Mouse (Mus musculus) lung, postnatal 0 days (tissue): ENCODE results near the gene Sntb2. TPM values are rescaled to one million over a fixed set of nuclear protein-coding genes. Genes with fewer than 3 reads are reported as not detected.

ENCODE experiments used
- ATAC-seq: fragments of 200-750 bp; cut with Nextera tagmentation; 2 replicates; pipeline ENCODE4 v1.8.0; 2017; ENCODE audit warnings: moderate library complexity
- DNase-seq: peaks from one replicate; pipeline ENCODE4 v3.0.0-alpha.2; 2016; ENCODE audit warnings: low spot score
- H3K27ac ChIP-seq: fragments of 300-500 bp; sonication (generic); 2 replicates; pipeline ENCODE4 v1.5.1; 2014; ENCODE audit warnings: antibody characterized with exemption, mild to moderate bottlenecking, low read length, mixed read lengths
- H3K27me3 ChIP-seq: fragments of 300-500 bp; sonication (generic); replicated peaks from 2 replicates; pipeline ENCODE4 v1.6.1; 2014; ENCODE audit warnings: low read length, mixed read lengths; ENCODE audit not compliant: insufficient read depth
- H3K36me3 ChIP-seq: fragments of 300-500 bp; sonication (generic); 2 replicates; pipeline ENCODE4 v1.6.1; 2014; ENCODE audit warnings: low read length, mixed read lengths; ENCODE audit not compliant: insufficient read depth
- H3K4me1 ChIP-seq: fragments of 300-500 bp; sonication (generic); 2 replicates; pipeline ENCODE4 v1.6.1; 2014; ENCODE audit warnings: antibody characterized with exemption, low read depth, low read length, mixed read lengths; ENCODE audit not compliant: insufficient read depth
- H3K4me2 ChIP-seq: fragments of 300-500 bp; sonication (generic); replicated peaks from 2 replicates; pipeline ENCODE4 v1.6.1; 2014; ENCODE audit warnings: low read depth, mild to moderate bottlenecking, low read length, moderate library complexity, mixed read lengths
- H3K4me3 ChIP-seq: fragments of 300-500 bp; sonication (generic); 2 replicates; pipeline ENCODE4 v1.5.1; 2014; ENCODE audit warnings: low read depth, low read length
- H3K9ac ChIP-seq: fragments of 300-500 bp; sonication (generic); replicated peaks from 2 replicates; pipeline ENCODE4 v1.6.1; 2014; ENCODE audit warnings: low read depth, mild to moderate bottlenecking
- H3K9me3 ChIP-seq: fragments of 300-500 bp; sonication (generic); 2 replicates; pipeline ENCODE4 v1.6.1; 2016; ENCODE audit warnings: low read length, mixed read lengths
- CTCF ChIP-seq: IDR thresholded peaks from 2 replicates; pipeline ENCODE4 v1.5.1; 2016; ENCODE audit warnings: antibody characterized with exemption, mild to moderate bottlenecking
- EP300 ChIP-seq: IDR thresholded peaks from 2 replicates; pipeline ENCODE4 v1.6.1; 2016; ENCODE audit warnings: antibody characterized with exemption, mild to moderate bottlenecking, control low read depth
- WGBS: fragments of 180-500 bp; shearing (Covaris S2); extraction: QIAGEN DNeasy Blood & Tissue Kit; methylation state at CpG from one replicate; pipeline ENCODE4 v1.1.7; 2014; 5-methylcytosine and 5-hydroxymethylcytosine counted together
- polyA plus RNA-seq: library from polyadenylated mRNA; unstranded; fragments of >200 nt; fragmentation: Nextera tagmentation; extraction: Ambion mirVana; gene quantifications from 2 replicates; pipeline ENCODE4 v1.2.1, GENCODE M21; 2015

Sntb2 gene
- polyA plus RNA-seq, 1 experiment from 2014 or later, result 13.4 TPM

DNA sequence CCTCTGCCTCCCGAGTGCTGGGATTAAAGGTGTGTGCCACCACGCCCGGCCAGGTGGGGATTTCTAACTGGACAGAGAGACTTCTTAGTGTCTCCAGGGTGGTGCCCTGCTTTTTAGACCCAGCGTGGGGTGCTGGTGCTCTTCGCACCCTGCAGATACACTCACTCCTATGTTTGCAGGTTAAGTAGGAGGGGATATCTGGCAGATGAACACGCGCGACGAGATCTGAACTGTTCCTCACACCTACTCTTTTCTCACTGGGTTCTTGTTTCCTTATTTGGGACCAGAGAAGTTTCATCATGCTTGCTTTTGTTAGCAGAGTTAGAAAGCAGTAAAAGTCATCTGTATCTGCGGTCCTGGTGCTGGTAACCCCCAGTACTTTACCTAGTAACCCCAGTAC lies 21.9 kb upstream of the Sntb2 start:
- Histone ChIP-seq H3K9ac (no peak overlapping the region), H3K4me2 (no peak overlapping the region), H3K27ac (no peak overlapping the region), H3K36me3 (peaks cover 18% of the 10 kb centered on the region; the same call in 1 of the 2 replicates), H3K4me1 (no peaks in the 10 kb centered on the region), H3K27me3 (no peaks in the 10 kb centered on the region), H3K4me3 (no peak overlapping the region), H3K9me3 (no peaks in the 10 kb centered on the region)
- 93% methylated on average over 10 of the region's 10 CpGs for WGBS
- DNase-seq (no peak), ATAC-seq (no peak)
- no peak for TF ChIP-seq EP300

DNA sequence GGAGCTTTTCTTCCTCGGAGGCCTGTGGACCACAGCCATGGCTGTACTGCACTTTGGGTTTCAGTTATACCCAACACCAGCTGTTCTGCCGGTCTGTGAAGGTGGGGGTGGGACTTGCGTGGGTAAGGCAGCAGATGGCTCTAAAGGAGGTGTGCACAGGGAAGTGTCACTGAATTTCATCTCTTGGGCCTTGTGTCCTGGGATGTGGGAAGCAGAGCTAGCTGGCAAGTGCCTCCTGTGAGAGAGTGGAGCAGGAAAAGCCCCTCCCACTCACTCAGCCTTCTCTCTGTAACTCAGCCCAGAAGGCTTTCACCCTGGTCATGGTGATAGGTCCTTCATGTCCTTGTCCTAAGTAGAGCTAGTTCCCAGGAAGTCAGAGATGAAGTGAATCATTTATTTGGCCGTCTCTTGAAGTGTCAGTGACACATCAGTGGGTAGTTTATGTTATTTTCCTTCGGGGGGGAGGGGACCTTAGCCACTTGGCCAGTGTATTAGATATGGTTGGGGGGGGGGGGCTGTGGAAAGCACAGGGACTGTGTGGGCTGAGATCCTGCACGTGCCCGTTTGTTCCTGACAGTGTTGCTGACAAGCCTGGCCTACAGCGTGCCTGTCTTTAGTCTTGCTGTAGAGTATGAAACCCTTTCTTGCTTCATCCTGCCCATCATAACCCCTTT lies 15.7 kb upstream of the Sntb2 start:
- TF ChIP-seq CTCF, result no peak
- peak; percentile 19; the same call in 1 of the 2 replicates for TF ChIP-seq EP300
- H3K27ac ChIP-seq, result no peak overlapping the region
- no peak overlapping the region for H3K4me3 ChIP-seq
- no peak overlapping the region for H3K9ac ChIP-seq
- ATAC-seq, result peak; percentile 74
- H3K4me1 ChIP-seq, result no peaks in the 10 kb centered on the region
- WGBS, result 70% methylated on average over 8 of the region's 8 CpGs
- no peaks in the 10 kb centered on the region for H3K27me3 ChIP-seq
- no peaks in the 10 kb centered on the region for H3K9me3 ChIP-seq
- peak; percentile 39 for DNase-seq
- no peak overlapping the region for H3K4me2 ChIP-seq
- peaks cover 4% of the 10 kb centered on the region; the same call in 1 of the 2 replicates for H3K36me3 ChIP-seq

DNA sequence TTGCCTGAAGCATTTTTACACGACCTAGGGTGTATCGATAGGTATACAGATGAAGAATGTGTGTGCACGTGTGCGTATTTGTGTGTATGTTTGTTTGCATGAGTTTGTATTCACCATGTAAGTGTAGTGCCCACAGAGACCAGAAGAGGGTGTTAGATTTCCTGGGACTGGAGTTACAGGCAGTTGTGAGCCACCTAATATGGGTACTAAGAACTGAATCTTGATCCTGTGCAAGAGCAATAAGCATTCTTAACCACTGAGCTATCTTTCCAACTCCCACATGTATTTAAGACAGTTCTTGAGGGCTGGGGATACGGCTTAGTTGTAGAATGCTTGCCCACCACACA lies 15.2 kb upstream of the Sntb2 start:
- no peak for ATAC-seq
- Histone ChIP-seq H3K4me1 (no peaks in the 10 kb centered on the region), H3K4me3 (no peak overlapping the region), H3K4me2 (no peak overlapping the region), H3K9me3 (no peaks in the 10 kb centered on the region), H3K36me3 (peaks cover 4% of the 10 kb centered on the region; the same call in 1 of the 2 replicates), H3K27me3 (no peaks in the 10 kb centered on the region), H3K9ac (no peak overlapping the region), H3K27ac (no peak overlapping the region)
- DNase-seq, result no peak
- 88% methylated on average over 5 of the region's 5 CpGs for WGBS
- TF ChIP-seq EP300 (no peak), CTCF (peak; percentile 41)

DNA sequence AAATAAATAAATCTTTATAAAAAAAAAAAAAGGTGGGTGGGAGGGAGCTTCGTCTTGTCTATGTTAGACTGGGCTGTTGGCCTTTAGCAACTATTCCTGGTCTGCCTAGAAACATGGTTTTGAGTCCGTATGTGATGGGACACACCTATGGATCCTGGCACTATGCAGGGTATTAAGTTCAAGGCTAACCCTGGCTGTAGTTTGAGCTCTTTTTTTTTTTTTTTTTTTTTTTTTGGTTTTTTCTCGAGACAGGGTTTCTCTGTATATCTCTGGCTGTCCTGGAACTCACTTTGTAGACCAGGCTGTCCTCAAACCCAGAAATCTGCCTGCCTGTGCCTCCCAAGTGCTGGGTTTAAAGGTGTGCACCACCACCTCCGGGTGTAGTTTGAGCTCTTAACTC lies 11.5 kb upstream of the Sntb2 start:
- Histone ChIP-seq H3K4me3 (no peak overlapping the region), H3K27ac (no peak overlapping the region), H3K27me3 (no peaks in the 10 kb centered on the region), H3K9ac (no peak overlapping the region), H3K4me2 (no peak overlapping the region), H3K36me3 (peaks cover 4% of the 10 kb centered on the region; the same call in 1 of the 2 replicates), H3K4me1 (no peaks in the 10 kb centered on the region), H3K9me3 (no peaks in the 10 kb centered on the region)
- DNase-seq (no peak), ATAC-seq (no peak)
- WGBS, result 90% methylated on average over 4 of the region's 4 CpGs
- no peak for TF ChIP-seq EP300
- no peak for TF ChIP-seq CTCF

DNA sequence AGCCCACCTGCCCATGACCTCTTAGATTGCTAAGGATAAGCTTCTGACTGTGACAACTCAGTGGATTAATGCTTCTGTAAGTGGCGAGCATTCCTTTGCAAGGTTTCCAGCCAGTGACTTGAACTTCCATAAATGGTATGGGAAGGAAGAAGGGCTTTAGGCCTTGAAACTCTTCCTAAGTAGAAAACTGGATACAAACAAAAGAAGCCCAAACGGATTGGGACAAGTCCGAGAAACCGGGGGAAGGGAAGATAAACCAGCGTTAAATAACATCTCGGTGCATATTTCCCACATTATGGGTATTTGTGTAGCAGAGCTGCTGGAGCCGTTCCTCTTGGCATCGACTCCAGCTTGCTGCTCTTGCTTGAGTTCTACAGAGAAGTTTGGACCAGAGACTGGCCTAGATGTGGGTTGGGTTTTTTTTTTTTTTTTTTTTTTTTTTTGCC lies 10.6 kb upstream of the Sntb2 start:
- no peaks in the 10 kb centered on the region for H3K4me1 ChIP-seq
- WGBS, result 53% methylated on average over 8 of the region's 8 CpGs
- H3K27me3 ChIP-seq, result no peaks in the 10 kb centered on the region
- no peak overlapping the region for H3K4me3 ChIP-seq
- DNase-seq (peak; percentile 28), ATAC-seq (no peak)
- H3K9ac ChIP-seq, result no peak overlapping the region
- H3K27ac ChIP-seq, result peak overlapping the region; percentile 47; the same call in 1 of the 2 replicates
- H3K9me3 ChIP-seq, result no peaks in the 10 kb centered on the region
- peaks cover 4% of the 10 kb centered on the region; the same call in 1 of the 2 replicates for H3K36me3 ChIP-seq
- H3K4me2 ChIP-seq, result no peak overlapping the region
- no peak for TF ChIP-seq CTCF
- TF ChIP-seq EP300, result no peak

DNA sequence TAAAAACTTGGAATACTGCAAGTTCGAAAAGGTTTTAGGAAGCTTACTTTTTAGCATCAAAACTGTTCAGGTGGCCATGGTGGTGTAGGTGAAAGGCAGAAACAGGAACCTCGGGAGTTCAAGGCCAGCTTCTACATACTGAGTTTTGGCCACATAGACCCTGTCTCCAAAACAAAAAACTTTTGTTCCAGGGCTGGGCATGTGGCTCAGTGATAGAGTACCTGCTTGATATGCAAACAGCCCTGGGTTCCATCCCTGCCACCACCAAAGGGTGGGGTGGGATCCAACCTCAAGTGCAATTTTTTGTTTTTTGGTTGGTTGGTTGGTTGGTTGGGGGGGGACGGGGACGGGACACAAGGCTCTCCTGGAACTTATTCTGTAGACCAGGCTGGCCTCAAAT lies 10.1 kb upstream of the Sntb2 start:
- H3K4me2 ChIP-seq, result no peak overlapping the region
- no peak for ATAC-seq
- H3K27ac ChIP-seq, result no peak overlapping the region
- no peaks in the 10 kb centered on the region for H3K9me3 ChIP-seq
- WGBS, result 84% methylated on average over 4 of the region's 4 CpGs
- H3K27me3 ChIP-seq, result no peaks in the 10 kb centered on the region
- no peaks in the 10 kb centered on the region for H3K4me1 ChIP-seq
- no peak overlapping the region for H3K4me3 ChIP-seq
- no peak overlapping the region for H3K9ac ChIP-seq
- no peak for DNase-seq
- H3K36me3 ChIP-seq, result peaks cover 4% of the 10 kb centered on the region; the same call in 1 of the 2 replicates
- no peak for TF ChIP-seq CTCF
- no peak for TF ChIP-seq EP300
